Mouse (Mus musculus) embryonic stem cell, embryonic (primary cell): ENCODE results near the gene Padi1.

Source experiments
- CTCF ChIA-PET, 4 experiments: fragments of 300-600 bp in 2 of 4; fragments of 350-600 bp in 2 of 4; sonication (Branson Sonifier 250); formaldehyde crosslinking; loops; one replicate each; lab custom pipeline; 2022; ENCODE audit warnings: inconsistent platforms in 2 of 4; lab: Charles Lee
- POLR2A ChIA-PET, 4 experiments: fragments of 300-600 bp in 2 of 4; fragments of 350-600 bp in 2 of 4; sonication (Branson Sonifier 250); formaldehyde crosslinking; loops; one replicate each; lab custom pipeline; 2022; ENCODE audit warnings: antibody characterized with exemption in 4 of 4, inconsistent platforms in 1 of 4; lab: Charles Lee

Padi1 gene

DNA sequence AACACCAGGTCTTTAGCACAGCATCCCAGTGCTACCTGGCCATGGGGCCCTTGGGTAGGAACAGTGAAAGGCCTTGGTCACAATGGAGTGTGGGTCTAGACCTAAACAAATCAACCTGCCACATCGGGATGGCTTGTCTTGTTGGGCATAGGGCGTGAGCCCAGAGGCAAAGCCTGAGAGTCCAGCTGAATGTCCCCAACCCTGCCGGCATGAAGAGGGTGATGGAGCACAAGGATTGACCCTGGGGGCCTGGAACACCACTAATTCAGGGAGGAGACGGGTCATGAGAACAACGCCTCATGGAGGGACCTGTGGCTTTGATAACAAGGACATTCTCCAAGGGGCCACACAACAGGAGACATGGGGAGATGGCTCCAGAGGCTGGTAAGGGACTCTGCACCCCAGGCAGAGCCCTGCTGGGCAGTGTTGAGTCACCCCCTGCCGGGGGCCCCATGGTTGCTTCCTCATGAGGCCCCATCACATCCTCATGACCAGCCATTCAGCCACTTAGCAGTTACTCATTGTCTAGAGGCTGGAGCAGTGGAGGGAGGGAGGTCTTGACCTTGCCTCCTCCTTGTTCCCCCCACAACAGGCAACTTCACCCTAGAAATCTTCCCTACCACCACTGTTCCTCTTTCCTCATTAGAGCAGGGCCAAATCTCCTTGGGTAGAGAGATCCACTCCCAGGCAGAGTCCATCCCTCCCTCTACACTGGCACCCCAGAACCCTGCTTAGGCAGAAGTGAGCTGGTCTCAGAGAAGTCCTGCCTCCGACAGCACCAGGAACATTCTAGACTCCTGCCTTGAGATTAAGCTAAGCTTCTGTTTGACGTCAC lies 26.5 kb upstream of the Padi1 start:
- POLR2A ChIA-PET: interaction anchor here in 1 of 4 experiments (0.6 to 1.3 kb wide), 4 partner anchors 11 to 239 kb away, joined by 3 to 5 read pairs (median 4); partner anchors contain the start of gene Padi3
- CTCF ChIA-PET: interaction anchor here in 1 of 4 experiments (0.7 kb wide), 1 partner anchor 1540 kb away, joined by 5 read pairs; no protein-coding TSS in a partner anchor

DNA sequence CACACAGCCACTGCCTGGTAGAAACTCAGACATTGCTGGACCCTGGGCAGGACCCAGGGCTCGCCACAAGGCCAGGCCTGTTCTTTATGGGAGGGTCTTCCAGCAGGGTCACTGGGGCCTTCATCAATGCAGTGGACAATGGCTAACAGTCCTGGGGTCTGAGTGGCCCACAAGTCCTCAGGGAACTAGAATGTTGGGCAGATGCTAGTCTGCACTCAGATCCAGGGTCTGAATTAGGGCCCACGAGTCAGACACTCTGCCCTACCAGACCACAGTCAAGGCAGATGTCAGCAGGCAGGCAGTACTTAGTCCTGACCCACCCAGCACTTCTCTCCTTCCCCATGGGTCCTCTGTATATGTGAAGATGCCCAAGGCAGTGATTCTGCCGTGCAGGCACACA lies 25.8 kb upstream of the Padi1 start:
- POLR2A ChIA-PET: no interaction called here
- CTCF ChIA-PET: no interaction called here

DNA sequence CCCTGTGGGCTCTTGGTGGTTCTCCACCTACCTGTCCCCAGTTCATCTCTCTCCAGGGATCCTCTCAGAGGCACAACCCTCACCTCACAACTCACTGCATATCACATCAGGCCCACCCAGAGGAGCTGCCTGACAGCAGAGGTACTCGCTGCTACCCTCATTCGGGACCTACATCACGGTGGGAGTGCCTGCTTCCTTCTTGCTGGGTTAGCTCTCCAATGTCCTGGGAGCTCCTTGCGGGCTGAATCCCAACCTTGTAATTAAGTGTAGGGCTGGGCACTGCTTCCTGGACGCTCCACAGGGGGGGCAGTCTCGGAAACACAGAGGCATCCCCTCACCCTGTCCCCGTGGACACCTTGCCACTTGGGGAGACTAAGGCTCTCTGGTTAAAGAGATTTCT lies 25.3 kb upstream of the Padi1 start:
- ChIA-PET CTCF (no interaction called here), POLR2A (no interaction called here)

DNA sequence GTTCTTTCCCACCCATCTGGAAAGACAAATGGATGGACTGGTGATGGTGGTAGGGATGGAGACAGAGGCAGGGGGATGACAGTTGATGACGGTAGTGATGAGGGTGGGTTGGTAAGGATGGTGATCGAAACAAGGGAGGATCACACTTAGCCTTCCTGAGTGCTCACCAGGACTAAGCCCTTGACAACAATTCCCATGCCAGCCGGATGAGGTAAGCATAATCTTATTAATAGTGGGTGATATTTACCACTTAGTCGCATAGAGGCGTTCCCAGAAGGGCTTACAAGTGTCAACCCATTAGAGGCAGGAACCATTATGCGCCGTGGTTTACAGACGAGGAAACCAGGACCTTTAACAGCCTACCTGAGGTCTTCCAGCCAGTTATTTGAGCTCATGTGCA lies 24.4 kb upstream of the Padi1 start:
- ChIA-PET POLR2A (interaction anchor here in 2 of 4 experiments (0.7 to 2.9 kb wide), 4 partner anchors 14 to 34 kb away, joined by 3 to 9 read pairs (median 4); no protein-coding TSS in a partner anchor), CTCF (interaction anchor here in 2 of 4 experiments (0.6 to 1.6 kb wide), 2 partner anchors 32 to 213 kb away, joined by 3 to 8 read pairs; no protein-coding TSS in a partner anchor)

DNA sequence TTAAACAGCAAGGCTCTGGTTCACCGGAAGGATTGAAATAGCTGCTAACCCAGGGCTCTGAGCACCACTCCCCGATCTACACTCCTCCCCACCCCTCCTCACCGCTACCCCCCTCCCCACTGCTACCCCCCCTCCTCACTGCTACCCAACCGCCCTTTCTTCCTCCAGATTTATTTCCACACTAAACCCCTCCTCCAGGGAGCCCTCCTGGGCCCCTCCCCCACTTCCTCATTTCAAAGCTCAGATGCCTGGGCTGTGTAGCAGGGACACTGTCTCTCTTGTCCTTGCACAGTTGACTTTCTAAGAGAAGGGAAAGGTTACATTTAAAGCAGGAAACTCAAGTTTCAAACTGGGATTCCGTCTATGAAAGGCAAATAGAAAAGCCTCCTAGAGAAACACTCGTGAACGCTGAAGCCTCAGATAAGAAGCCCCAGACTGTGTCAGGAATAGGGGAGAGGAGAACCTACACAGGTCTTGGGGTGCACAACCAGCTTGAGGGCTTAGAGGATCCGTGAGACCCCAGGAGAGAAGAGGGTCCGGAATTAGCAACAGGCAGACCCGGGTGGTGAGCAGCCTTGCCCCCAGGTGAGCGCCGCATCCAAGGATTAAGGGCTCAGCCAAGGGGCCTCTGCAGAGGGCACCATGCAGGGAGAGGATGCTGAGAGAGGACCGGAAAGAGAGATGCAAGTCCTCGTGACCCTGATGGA lies 23.1 kb upstream of the Padi1 start:
- POLR2A ChIA-PET: interaction anchor here in 3 of 4 experiments (0.6 to 2.9 kb wide), 7 partner anchors 13 to 169 kb away, joined by 3 to 9 read pairs (median 3); no protein-coding TSS in a partner anchor
- CTCF ChIA-PET: interaction anchor here (0.6 to 1.9 kb wide), 8 partner anchors 15 to 195 kb away, joined by 3 to 7 read pairs (median 4); no protein-coding TSS in a partner anchor

DNA sequence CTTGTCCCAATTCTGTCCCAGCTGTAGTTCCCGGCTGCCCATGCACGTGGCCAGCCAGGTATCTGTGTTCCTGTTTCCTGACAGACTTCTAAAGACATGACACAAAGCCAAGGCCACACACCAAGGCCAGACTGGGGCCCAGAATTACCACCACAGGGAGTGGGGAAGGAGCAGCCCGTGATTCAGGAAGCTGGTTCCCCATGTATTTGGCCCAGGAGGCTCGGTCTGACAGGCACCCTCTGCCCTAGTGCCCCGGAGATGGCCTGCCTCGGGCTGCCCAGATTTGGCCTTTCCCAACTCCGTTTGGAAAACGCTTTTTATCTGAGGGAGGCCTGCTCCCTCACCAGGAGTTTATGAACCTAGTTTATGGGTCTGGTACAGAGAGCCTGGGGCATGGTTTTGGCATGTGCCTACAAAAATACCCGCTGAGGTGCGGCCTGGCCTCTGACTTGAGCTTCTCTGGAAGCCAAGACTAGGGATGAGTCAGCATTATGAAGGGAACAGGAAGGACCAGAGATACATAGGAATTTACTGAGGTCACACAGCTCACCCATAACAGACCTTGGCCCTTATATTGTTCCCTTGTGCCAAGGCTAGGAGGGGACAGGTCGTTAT lies 16.6 kb upstream of the Padi1 start:
- ChIA-PET CTCF (interaction anchor here in 1 of 4 experiments (0.8 kb wide), 1 partner anchor 197 kb away, joined by 3 read pairs; no protein-coding TSS in a partner anchor), POLR2A (interaction anchor here in 1 of 4 experiments (0.6 to 1.6 kb wide), 3 partner anchors 27 to 130 kb away, joined by 3 to 5 read pairs (median 3); no protein-coding TSS in a partner anchor)

DNA sequence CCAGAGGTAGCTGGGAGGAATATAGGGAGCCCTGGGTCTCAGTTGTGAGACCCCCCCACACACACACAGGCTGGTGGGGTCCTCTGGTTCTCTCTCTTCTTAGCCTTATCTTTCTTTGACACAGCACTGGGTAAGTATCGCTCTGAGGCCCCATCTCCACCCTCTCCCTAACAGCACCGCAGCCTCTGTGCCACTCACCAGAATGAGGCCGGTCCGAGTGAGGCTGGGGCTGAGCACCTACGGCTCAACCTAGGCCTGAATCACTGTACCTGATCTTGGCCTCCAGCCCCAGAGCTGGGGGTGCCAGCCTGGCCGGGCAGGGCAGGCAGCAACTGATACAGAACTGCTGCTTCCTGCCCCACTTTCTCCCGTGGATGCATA lies 15.2 kb upstream of the Padi1 start:
- POLR2A ChIA-PET: interaction anchor here in 2 of 4 experiments (1.0 to 1.6 kb wide), 5 partner anchors 12 to 25 kb away, joined by 3 to 5 read pairs (median 3); no protein-coding TSS in a partner anchor
- CTCF ChIA-PET: interaction anchor here in 1 of 4 experiments (0.6 kb wide), 1 partner anchor 16 kb away, joined by 3 read pairs; no protein-coding TSS in a partner anchor

DNA sequence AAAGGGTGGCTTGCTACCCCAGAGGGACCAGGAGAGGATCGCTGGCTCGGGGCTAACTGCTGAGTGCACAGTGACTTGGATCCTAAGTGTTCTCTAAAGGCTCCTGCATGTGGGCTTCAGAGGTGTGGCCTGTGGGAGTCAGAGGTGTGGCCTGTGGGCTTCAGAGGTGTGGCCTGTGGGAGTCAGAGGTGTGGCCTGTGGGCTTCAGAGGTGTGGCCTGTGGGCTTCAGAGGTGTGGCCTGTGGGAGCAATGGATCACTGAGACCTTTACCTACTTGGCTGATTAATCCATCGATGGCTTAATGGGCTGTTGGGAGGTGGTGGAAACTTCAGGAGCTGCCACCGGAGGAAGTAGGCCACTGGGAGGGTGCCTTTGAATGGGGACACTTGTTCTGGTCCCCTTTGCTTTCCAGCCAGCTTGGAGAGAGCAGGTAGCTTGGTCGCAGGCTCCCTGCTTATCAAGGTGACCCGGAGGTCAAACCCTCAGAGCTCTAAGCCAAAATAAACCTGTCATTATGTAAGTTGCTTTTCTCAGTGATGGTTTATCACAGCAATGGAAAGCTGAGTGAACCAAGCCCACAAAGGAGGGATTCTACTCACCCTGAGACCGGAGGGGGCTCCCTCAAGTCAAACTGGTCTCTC lies 14.7 kb upstream of the Padi1 start:
- POLR2A ChIA-PET: interaction anchor here in 2 of 4 experiments (0.9 to 1.6 kb wide), 8 partner anchors 12 to 44 kb away, joined by 3 to 5 read pairs (median 4); no protein-coding TSS in a partner anchor
- CTCF ChIA-PET: interaction anchor here in 1 of 4 experiments (0.6 kb wide), 1 partner anchor 17 kb away, joined by 3 read pairs; no protein-coding TSS in a partner anchor

DNA sequence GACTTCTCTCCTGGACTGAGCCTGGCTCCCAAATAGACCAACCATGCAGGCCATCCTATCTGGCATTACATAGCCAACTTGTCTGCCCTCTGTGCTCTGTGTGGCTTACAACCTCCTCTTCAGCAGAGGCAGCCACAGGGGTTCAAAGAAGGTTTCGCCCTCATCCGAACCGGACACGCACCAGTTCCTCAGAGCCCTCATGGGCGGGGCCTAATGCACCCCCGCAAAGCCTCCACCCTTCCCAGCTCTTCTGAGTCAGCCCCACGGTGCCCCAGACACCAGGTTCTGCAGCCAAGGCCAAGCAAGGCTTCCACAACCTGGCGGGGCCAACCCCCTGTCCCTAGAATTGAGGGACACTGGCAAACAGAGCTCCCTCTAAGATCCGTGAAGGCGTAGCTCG lies 13.7 kb upstream of the Padi1 start:
- POLR2A ChIA-PET: interaction anchor here in 2 of 4 experiments (0.9 to 1.5 kb wide), 4 partner anchors 15 to 43 kb away, joined by 3 to 4 read pairs (median 4); no protein-coding TSS in a partner anchor
- CTCF ChIA-PET: no interaction called here

DNA sequence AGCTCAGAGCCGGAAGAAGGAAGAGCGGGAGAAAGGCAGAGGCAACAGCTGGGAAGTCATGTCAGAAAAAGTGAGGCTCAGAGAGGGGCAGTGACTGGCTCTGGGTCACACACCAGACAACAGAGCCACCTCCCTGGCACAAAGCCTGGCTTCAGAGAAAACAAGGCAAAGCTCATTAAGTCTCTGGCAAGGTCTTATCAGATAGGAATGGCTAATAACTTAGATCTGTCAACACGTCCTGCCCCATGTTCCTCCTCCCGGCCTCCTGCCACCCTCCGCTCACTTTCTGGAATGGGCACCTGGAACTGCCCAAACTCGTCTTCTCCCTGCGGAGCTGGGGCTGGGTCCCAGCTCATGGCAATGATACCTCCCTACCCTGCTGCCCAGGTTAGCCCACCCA lies 12.2 kb upstream of the Padi1 start:
- POLR2A ChIA-PET: interaction anchor here in 1 of 4 experiments (1.1 to 1.2 kb wide), 2 partner anchors 9 to 110 kb away, joined by 3 to 4 read pairs; no protein-coding TSS in a partner anchor

DNA sequence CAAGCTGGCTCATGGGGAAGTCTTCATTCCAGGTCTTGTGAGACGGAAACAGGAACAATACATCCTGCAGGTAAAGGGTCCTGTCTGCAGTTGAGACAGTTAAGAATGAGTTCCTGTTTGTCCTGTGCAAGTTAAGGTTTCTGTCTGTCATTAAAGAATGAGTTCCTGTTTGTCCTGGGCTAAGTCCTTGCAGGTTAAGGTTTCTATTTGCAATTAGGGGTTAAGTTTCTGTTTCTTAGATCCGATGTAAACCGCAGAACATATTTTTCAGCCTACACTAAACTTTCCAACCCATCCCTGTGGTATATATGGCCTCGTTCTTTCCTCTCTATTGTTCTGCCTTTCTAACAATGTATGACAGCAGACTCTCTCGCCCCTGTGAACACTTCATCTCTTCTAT lies 11.5 kb upstream of the Padi1 start:
- ChIA-PET POLR2A (no interaction called here), CTCF (no interaction called here)

More for the DNA sequence above, 12.2 kb upstream of the Padi1 start:
- CTCF ChIA-PET: no interaction called here

DNA sequence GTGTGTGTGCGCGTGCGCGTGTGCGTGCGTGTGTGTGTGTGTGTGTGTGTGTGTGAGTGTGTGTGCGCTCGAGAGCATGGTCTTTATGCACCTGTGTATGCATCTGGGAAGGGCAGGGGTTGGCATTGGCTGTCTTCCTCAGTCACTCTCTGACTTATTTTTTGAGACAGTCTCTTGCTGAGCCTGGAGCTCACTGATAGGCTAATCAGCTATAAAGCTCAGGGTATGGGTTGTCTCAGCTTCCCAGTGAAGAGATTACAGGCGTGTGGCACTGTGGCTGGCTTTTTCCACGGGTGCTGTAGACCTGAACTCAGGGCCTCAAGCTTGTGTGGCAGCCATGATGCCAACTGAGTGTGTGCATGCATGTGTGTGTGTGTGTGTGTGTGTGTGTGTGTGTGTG lies 9.6 kb upstream of the Padi1 start:
- ChIA-PET POLR2A (no interaction called here), CTCF (interaction anchor here in 2 of 4 experiments (0.5 to 1.0 kb wide), 2 partner anchors 27 to 673 kb away, joined by 3 read pairs; no protein-coding TSS in a partner anchor)

DNA sequence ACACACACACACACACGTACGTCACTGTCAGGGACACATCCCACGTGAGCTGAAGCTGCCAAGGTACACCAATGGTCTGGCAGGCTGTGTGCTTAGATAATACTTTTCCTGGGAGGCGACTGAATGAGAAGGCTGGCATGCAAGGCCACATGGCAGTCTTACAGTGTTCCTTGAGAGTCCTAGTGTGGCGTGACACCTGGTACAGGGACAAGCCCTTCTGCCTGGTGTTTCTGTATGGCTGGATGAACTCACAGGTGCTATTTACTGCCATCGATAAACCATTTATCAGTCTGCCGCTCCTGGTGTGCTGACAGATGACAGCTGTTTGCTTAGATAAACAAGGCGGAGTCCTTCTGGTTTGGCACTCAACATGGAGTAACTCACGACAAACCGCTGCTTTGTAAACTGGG lies 8.9 kb upstream of the Padi1 start:
- ChIA-PET POLR2A (no interaction called here), CTCF (interaction anchor here in 2 of 4 experiments (0.6 to 1.2 kb wide), 3 partner anchors 28 to 1106 kb away, joined by 3 read pairs; no protein-coding TSS in a partner anchor)

DNA sequence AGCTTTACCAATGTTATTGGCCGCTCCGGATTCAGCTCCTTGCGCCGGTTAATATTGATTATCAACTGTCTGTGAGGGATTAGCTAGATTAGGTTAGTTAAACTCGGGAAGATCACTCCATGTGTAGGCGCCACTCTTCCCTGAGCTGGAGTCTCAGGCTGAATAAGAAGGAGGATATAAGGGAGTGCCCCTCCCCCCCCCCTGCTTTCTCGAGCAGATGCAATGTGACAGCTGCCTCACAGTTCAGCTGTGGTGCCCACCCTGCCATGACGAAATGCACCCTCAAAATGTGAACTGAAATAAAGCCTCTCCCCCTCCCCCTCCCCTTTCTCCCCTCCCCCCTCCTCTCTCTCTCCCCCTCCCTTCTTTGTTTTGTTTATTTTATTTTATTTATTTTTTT lies 8.0 kb upstream of the Padi1 start:
- CTCF ChIA-PET: interaction anchor here in 1 of 4 experiments (1.2 kb wide), 1 partner anchor 49 kb away, joined by 3 read pairs; no protein-coding TSS in a partner anchor
- POLR2A ChIA-PET: interaction anchor here in 2 of 4 experiments (0.5 to 1.3 kb wide), 6 partner anchors 11 to 62 kb away, joined by 3 to 5 read pairs (median 4); no protein-coding TSS in a partner anchor

DNA sequence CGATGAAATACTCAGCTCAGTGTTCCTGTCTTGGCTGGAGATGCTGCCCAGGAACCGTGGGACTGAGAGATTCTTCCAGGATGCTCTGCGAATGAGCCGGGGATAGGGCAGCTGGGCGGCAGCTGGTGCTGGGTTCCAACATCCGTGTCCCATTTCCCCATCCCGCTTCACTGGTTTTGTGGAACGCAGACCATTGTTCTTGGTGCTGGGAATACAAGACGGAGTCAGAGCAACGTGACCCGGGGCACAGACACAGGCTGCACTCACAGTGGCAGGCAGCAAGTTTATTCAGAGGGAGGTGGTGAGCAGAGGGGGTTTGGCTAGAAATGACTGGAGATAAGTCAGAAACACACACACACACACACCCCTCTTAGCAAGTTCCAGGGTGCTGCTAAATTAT lies 3.7 kb upstream of the Padi1 start:
- POLR2A ChIA-PET: interaction anchor here in 2 of 4 experiments (0.7 to 1.2 kb wide), 2 partner anchors 13 to 127 kb away, joined by 4 read pairs; no protein-coding TSS in a partner anchor
- CTCF ChIA-PET: interaction anchor here in 1 of 4 experiments (0.7 kb wide), 1 partner anchor 27 kb away, joined by 3 read pairs; no protein-coding TSS in a partner anchor

DNA sequence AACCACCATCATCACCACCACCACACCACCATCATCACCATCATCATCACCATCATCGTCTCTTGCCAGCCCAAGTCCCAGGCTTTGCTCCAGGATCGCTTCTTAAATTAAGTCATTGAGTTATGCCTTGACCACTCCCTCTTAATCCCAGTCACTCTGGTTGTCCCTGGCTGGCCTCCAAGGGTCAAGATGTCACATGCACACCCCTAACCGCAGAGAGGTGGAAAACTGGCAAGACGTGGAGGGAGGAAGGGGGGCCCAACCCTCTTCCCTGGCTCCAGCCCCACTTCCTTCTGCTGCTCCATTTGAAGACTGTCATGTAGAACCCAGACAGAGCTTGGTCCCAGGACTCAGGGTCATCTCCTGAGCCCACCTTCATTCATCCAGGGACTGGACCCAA lies 587 bp downstream of the Padi1 start:
- POLR2A ChIA-PET: interaction anchor here in 2 of 4 experiments (0.5 to 1.6 kb wide), 3 partner anchors 9 to 666 kb away, joined by 4 to 6 read pairs (median 4); no protein-coding TSS in a partner anchor

More for the DNA sequence above, 587 bp downstream of the Padi1 start:
- CTCF ChIA-PET: interaction anchor here in 1 of 4 experiments (1.4 kb wide), 1 partner anchor 196 kb away, joined by 3 read pairs; no protein-coding TSS in a partner anchor
